Mouse (Mus musculus) left cerebral cortex, adult 6 months (tissue): Measurements from ENCODE around the gene Abhd6. TPM values are rescaled to one million over a fixed set of nuclear protein-coding genes. Genes with fewer than 3 reads are reported as not detected.

Experiments
- long read RNA-seq, 2 experiments: library from polyadenylated mRNA; unstranded; transcript quantifications; one replicate each; pipeline ENCODE4 v2.0.0; 2019 to 2020
- polyA plus RNA-seq: library from polyadenylated mRNA; unstranded; fragments of <200 nt; fragmentation: Nextera tagmentation; gene quantifications from 2 replicates; pipeline ENCODE4 v1.2.3, GENCODE M21; 2021

Gene Abhd6
- 79.0 and 99.0 TPM in 2 replicates for polyA plus RNA-seq
- long read RNA-seq, experiment 1, transcript Abhd6-202 (9 exons, 2,226 nt), result major isoform, 184 of 225 reads
- long read RNA-seq, experiment 1, transcript Abhd6-203 (8 exons, 1,958 nt), result minor isoform, 11 of 225 reads
- long read RNA-seq, experiment 1, transcript Abhd6-201 (9 exons, 1,401 nt), result minor isoform, 10 of 225 reads
- long read RNA-seq, experiment 1, partial matches to known transcripts, result 11 of 225 reads
- long read RNA-seq, experiment 1, other reads (novel, unspliced or antisense), result 9 of 225 reads
- long read RNA-seq, experiment 2, transcript Abhd6-202 (9 exons, 2,226 nt), result major isoform, 89 of 139 reads
- long read RNA-seq, experiment 2, transcript Abhd6-201 (9 exons, 1,401 nt), result minor isoform, 8 of 139 reads
- long read RNA-seq, experiment 2, partial matches to known transcripts, result 27 of 139 reads
- long read RNA-seq, experiment 2, other reads (novel, unspliced or antisense), result 11 of 139 reads

GRCm38 (mm10) chr14:8002432-8003092 lies at the start of gene Abhd6:
Gene Abhd6 (plus strand): TSS chr14:8002902.

GRCm38 (mm10) chr14:7957049-7957448 lies 45.7 kb upstream of the Abhd6 start, which contains the start of gene Gm45521:
Gene Gm45521 (plus strand): TSS chr14:7957288.

GRCm38 (mm10) chr14:7994271-7994767 lies 8.4 kb upstream of the Abhd6 start, which contains the start of gene Dnase1l3:
Gene Dnase1l3 (minus strand): TSS chr14:7994573.

DNA sequence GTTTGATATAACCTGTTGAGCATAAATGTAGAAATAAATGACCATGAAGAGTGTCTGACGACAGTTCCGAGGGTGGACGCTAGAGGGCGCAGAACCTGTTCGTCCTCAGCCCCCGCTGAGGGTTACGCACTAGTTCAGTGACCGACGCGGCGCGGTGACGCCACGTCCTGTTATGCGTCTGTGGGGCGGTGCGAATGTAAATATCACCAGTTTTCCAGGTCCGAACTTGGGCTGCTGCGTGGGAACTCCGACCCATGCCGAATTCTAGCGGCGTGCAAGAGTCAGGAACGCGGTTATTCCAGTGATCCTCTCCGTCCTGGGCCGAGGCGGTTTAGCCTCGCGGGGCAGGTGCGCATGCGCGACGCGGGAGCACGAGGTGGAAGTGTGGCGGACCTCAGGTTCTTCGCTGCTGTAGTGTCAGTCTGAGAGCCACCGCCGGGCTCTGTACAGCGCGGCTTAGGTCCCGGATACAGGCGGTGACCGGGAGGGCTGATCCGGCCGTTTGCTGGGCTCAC lies 77.5 kb downstream of the Abhd6 start, which contains the start of gene Rpp14:
Gene Rpp14, plus strand, starts transcription at position 203 of the 515 bp plus-strand sequence.

GRCm38 (mm10) chr14:8097978-8098686 lies 95.4 kb downstream of the Abhd6 start, which contains the start of gene Pxk:
Gene Pxk (plus strand): TSS chr14:8098211.

Other genes starting within 250 kb of the Abhd6 start
- gene Gm26661, start 211.3 kb upstream of the Abhd6 start, polyA plus RNA-seq, result not detected in 2 replicates
- gene Flnb, start 184.9 kb upstream of the Abhd6 start, polyA plus RNA-seq, result 1.2 TPM in 2 replicates
- not detected in 2 replicates for gene Gm45521, start 45.6 kb upstream of the Abhd6 start, polyA plus RNA-seq
- gene Dnase1l3, start 8.3 kb upstream of the Abhd6 start, polyA plus RNA-seq, result 0.13 and 0.20 TPM in 2 replicates
- 30.9 and 39.3 TPM in 2 replicates for gene Rpp14, start 77.5 kb downstream of the Abhd6 start, polyA plus RNA-seq
- gene Pxk, start 95.3 kb downstream of the Abhd6 start, polyA plus RNA-seq, result 14.6 and 19.8 TPM in 2 replicates
- 166 and 172 TPM in 2 replicates for gene Pdhb, start 170.1 kb downstream of the Abhd6 start, polyA plus RNA-seq
- 15.6 and 43.4 TPM in 2 replicates for gene Kctd6, start 211.2 kb downstream of the Abhd6 start, polyA plus RNA-seq